9 mouse cellular contexts compared by ENCODE assay signal in genomic region chr15:103303916-103304615, GRCm38 (mm10). TPM values are rescaled to one million over a fixed set of nuclear protein-coding genes. Genes with fewer than 3 reads are reported as not detected.
DNase-seq lines count a peak whose midpoint lies in the region; ATAC-seq and TF ChIP-seq lines count a peak whose summit lies in the region.
"Had no signal": no experiment of that assay in that cellular context is flagged by ENCODE, and none has a peak within 500 bp of the region (broad histone marks: within the 10 kb centered on the region; RNA-seq: fewer than 3 reads in every experiment).

No protein-coding gene starts in this region.

- no peak for DNase-seq in gastrocnemius, adult 2 months
- no peak for DNase-seq in gastrocnemius, postnatal 25 days
- peak; percentile 88 for DNase-seq in NIH3T3 (ENCODE audit: low read depth)
- DNase-seq in frontal cortex, postnatal 25 days (ENCODE audit: low spot score in 2 of 2): no peak

- H3K27ac ChIP-seq in gastrocnemius, adult 2 months: peak overlapping the region; percentile 92
- H3K27ac ChIP-seq in heart, embryonic 15.5 days: peak overlapping the region; percentile 76
- peak overlapping the region; percentile 84 for H3K27ac ChIP-seq in macrophage

- H3K9ac ChIP-seq in heart, embryonic 15.5 days: peak overlapping the region; percentile 63

- 17% methylated on average over 8 of the region's 8 CpGs for WGBS in heart, embryonic 15.5 days
- WGBS in macrophage (ENCODE audit: missing documents): 20% methylated on average over 8 of the region's 8 CpGs

- no peak for TF ChIP-seq CTCF in gastrocnemius, adult 2 months (IDR thresholded peaks at IDR 0.05)

- ATAC-seq in heart, embryonic 15.5 days (replicated peaks; ENCODE audit: insufficient number of reproducible peaks, insufficient read depth, low FRiP score, low read depth): no peak
- no peak for ATAC-seq in CD4-positive, CD25-positive, alpha-beta regulatory T cell, adult 4 months
- ATAC-seq in megakaryocyte-erythroid progenitor cell, adult 5-6 weeks (replicated peaks; ENCODE audit: low FRiP score, low TSS enrichment, poor library complexity, severe bottlenecking): no peak

- H3K4me1 ChIP-seq in heart, embryonic 15.5 days (replicated peaks): peaks cover 74% of the 10 kb centered on the region

- peak overlapping the region; percentile 79 for H3K4me3 ChIP-seq in gastrocnemius, adult 2 months
- peak overlapping the region; percentile 54 for H3K4me3 ChIP-seq in heart, embryonic 15.5 days
- peak overlapping the region; percentile 37 for H3K4me3 ChIP-seq in macrophage (ENCODE audit: inconsistent target)

- H3K4me2 ChIP-seq in heart, embryonic 15.5 days: peak overlapping the region; percentile 79

- H3K36me3 ChIP-seq in heart, embryonic 15.5 days: peaks cover 6% of the 10 kb centered on the region; the same call in 1 of the 2 replicates
- H3K36me3 ChIP-seq in macrophage (ENCODE audit: inconsistent target): peaks cover 8% of the 10 kb centered on the region

- no peaks in the 10 kb centered on the region; the same call in 1 of the 2 replicates for H3K79me2 ChIP-seq in macrophage (ENCODE audit: inconsistent target)

- H3K9me3 ChIP-seq in heart, embryonic 15.5 days (replicated peaks): no peaks in the 10 kb centered on the region

- intact Hi-C loops in gastrocnemius, adult 2 months (cut with DNase I): no loop called here

- H3K27me3 ChIP-seq in heart, embryonic 15.5 days: peaks cover 2% of the 10 kb centered on the region; the same call in 1 of the 2 replicates

RNA-seq across cellular contexts. Expression of gene Gpr84, which starts 6.3 kb away (rescaled TPM):
- not detected for total RNA-seq in gastrocnemius, adult 2 months (2021)
- not detected for total RNA-seq in gastrocnemius, postnatal 25 days (2021)
- 0.11 and 0.25 TPM in 2 replicates for polyA plus RNA-seq in heart, embryonic 15.5 days (2015; fragmentation: Nextera tagmentation; extraction: Ambion mirVana)
- 10 to 100 TPM in 3 of 26 experiments, 1 to 10 TPM in 20, under 1 TPM in 2, not detected in 1; 0.55 to 12.0 (median 5.2) TPM for total RNA-seq in macrophage (2018; cell fraction: chromatin; rRNA removed)
- total RNA-seq in macrophage (2018; cell fraction: cytosol; rRNA removed): 10 to 100 TPM in 20 of 26 experiments, 1 to 10 TPM in 6; 1.4 to 72.5 (median 17.4) TPM
- 10 to 100 TPM in 23 of 26 experiments, 1 to 10 TPM in 2, not detected in 1; 3.5 to 71.3 (median 23.9) TPM for total RNA-seq in macrophage (2018; cell fraction: nucleus; rRNA removed)
- polyA plus RNA-seq in macrophage (2018): 0.93 to 14.5 TPM (median 3.7 TPM) in 3 replicates
- not detected for polyA plus RNA-seq in CD4-positive, CD25-positive, alpha-beta regulatory T cell, adult 4 months (2017; shearing (Covaris generic))
- total RNA-seq in megakaryocyte-erythroid progenitor cell, adult 5-6 weeks (2014; fragmentation: Nextera tagmentation): 0.49 TPM in 1 of 2 replicates, not detected in the other
- 0.34 and 1.3 TPM in 2 replicates for total RNA-seq in megakaryocyte-erythroid progenitor cell, adult 5-6 weeks (2017)
- total RNA-seq: heart, adult 18-20 months had no signal

RNA-seq across cellular contexts. Expression of gene Copz1, which starts 31.6 kb away (rescaled TPM):
- total RNA-seq in gastrocnemius, adult 2 months (2021): 10 to 100 TPM; 38.5 to 41.4 TPM
- total RNA-seq in gastrocnemius, postnatal 25 days (2021): 10 to 100 TPM; 31.4 to 32.3 TPM
- 145 and 168 TPM in 2 replicates for polyA plus RNA-seq in heart, embryonic 15.5 days (2015; fragmentation: Nextera tagmentation; extraction: Ambion mirVana)
- total RNA-seq in macrophage (2018; cell fraction: chromatin; rRNA removed): 10 to 100 TPM; 15.7 to 68.2 (median 42.7) TPM
- 100 to 1,000 TPM; 109 to 211 (median 159) TPM for total RNA-seq in macrophage (2018; cell fraction: cytosol; rRNA removed)
- total RNA-seq in macrophage (2018; cell fraction: nucleus; rRNA removed): 100 to 1,000 TPM in 7 of 26 experiments, 10 to 100 TPM in 19; 29.9 to 123 (median 77.5) TPM
- 123 to 145 TPM (median 136 TPM) in 3 replicates for polyA plus RNA-seq in macrophage (2018)
- polyA plus RNA-seq in CD4-positive, CD25-positive, alpha-beta regulatory T cell, adult 4 months (2017; shearing (Covaris generic)): 100 to 1,000 TPM; 213 to 244 TPM
- total RNA-seq in megakaryocyte-erythroid progenitor cell, adult 5-6 weeks (2014; fragmentation: Nextera tagmentation): 218 and 249 TPM in 2 replicates
- 53.9 and 91.2 TPM in 2 replicates for total RNA-seq in megakaryocyte-erythroid progenitor cell, adult 5-6 weeks (2017)

RNA-seq across cellular contexts. Expression of gene Zfp385a, which starts 35.8 kb away (rescaled TPM):
- 10 to 100 TPM in 1 of 2 experiments, 1 to 10 TPM in 1; 8.0 to 13.0 TPM for total RNA-seq in gastrocnemius, adult 2 months (2021)
- total RNA-seq in gastrocnemius, postnatal 25 days (2021): 10 to 100 TPM; 17.0 to 77.5 TPM
- 5.9 and 10.5 TPM in 2 replicates for polyA plus RNA-seq in heart, embryonic 15.5 days (2015; fragmentation: Nextera tagmentation; extraction: Ambion mirVana)
- total RNA-seq in macrophage (2018; cell fraction: chromatin; rRNA removed): 10 to 100 TPM; 10.2 to 43.2 (median 26.3) TPM
- 10 to 100 TPM; 50.8 to 93.1 (median 78.8) TPM for total RNA-seq in macrophage (2018; cell fraction: cytosol; rRNA removed)
- total RNA-seq in macrophage (2018; cell fraction: nucleus; rRNA removed): 10 to 100 TPM; 21.9 to 59.1 (median 37.0) TPM
- 38.1 to 73.9 TPM (median 63.3 TPM) in 3 replicates for polyA plus RNA-seq in macrophage (2018)
- not detected for polyA plus RNA-seq in CD4-positive, CD25-positive, alpha-beta regulatory T cell, adult 4 months (2017; shearing (Covaris generic))
- 23.4 and 28.7 TPM in 2 replicates for total RNA-seq in megakaryocyte-erythroid progenitor cell, adult 5-6 weeks (2014; fragmentation: Nextera tagmentation)
- total RNA-seq in megakaryocyte-erythroid progenitor cell, adult 5-6 weeks (2017): 1.7 and 2.1 TPM in 2 replicates

RNA-seq across cellular contexts. Expression of gene Nfe2, which starts 45.9 kb away (rescaled TPM):
- total RNA-seq in gastrocnemius, adult 2 months (2021): not detected
- not detected for total RNA-seq in gastrocnemius, postnatal 25 days (2021)
- 1.9 and 5.0 TPM in 2 replicates for polyA plus RNA-seq in heart, embryonic 15.5 days (2015; fragmentation: Nextera tagmentation; extraction: Ambion mirVana)
- 1 to 10 TPM in 9 of 26 experiments, under 1 TPM in 8, not detected in 9; 0.39 to 2.6 (median 1.2) TPM for total RNA-seq in macrophage (2018; cell fraction: chromatin; rRNA removed)
- total RNA-seq in macrophage (2018; cell fraction: cytosol; rRNA removed): 1 to 10 TPM in 20 of 26 experiments, under 1 TPM in 6; 0.56 to 2.4 (median 1.7) TPM
- 1 to 10 TPM in 12 of 26 experiments, under 1 TPM in 10, not detected in 4; 0.36 to 4.0 (median 1.0) TPM for total RNA-seq in macrophage (2018; cell fraction: nucleus; rRNA removed)
- polyA plus RNA-seq in macrophage (2018): 0.79 to 3.5 TPM (median 1.8 TPM) in 3 replicates
- polyA plus RNA-seq in CD4-positive, CD25-positive, alpha-beta regulatory T cell, adult 4 months (2017; shearing (Covaris generic)): under 1 TPM; 0.34 to 0.84 TPM
- 145 and 147 TPM in 2 replicates for total RNA-seq in megakaryocyte-erythroid progenitor cell, adult 5-6 weeks (2014; fragmentation: Nextera tagmentation)
- 124 and 142 TPM in 2 replicates for total RNA-seq in megakaryocyte-erythroid progenitor cell, adult 5-6 weeks (2017)
